Mouse (Mus musculus): ENCODE results near the gene Pm20d2. TPM values are rescaled to one million over a fixed set of nuclear protein-coding genes. Genes with fewer than 3 reads are reported as not detected.

Pm20d2 gene
- polyA plus RNA-seq, 1 experiment = 2.9 TPM

- TF ChIP-seq POLR2A (IDR thresholded peaks at IDR 0.05; ENCODE audit: control insufficient read depth, extremely low read depth, insufficient read depth, low read length, poor library complexity) (no peak), CTCF (IDR thresholded peaks at IDR 0.05; ENCODE audit: borderline replicate concordance, control insufficient read depth, extremely low read depth, insufficient read depth, low read length, poor library complexity) (peak; percentile 40; the same call in 1 of the 2 replicates)
- peak; percentile 57 for DNase-seq
- peaks cover 3% of the 10 kb centered on the region; the same call in 1 of the 2 replicates for H3K4me1 ChIP-seq (replicated peaks; ENCODE audit: control insufficient read depth, insufficient read depth, low read length)
- peak within 1 kb of the TSS; percentile 53 for H3K4me3 ChIP-seq (ENCODE audit: control insufficient read depth, insufficient read depth, low read length)
- WGBS = 5% methylated on average over 57 of the region's 65 CpGs
- H3K36me3 ChIP-seq (ENCODE audit: control insufficient read depth, insufficient read depth, low read length) = no peaks in the 10 kb centered on the region
- H3K27ac ChIP-seq (ENCODE audit: control insufficient read depth, insufficient read depth, low read length) = no peak within 1 kb of the TSS
- H3K27me3 ChIP-seq (ENCODE audit: control insufficient read depth, insufficient read depth, low read length) = no peaks in the 10 kb centered on the region
Measured at GRCm38 (mm10) chr4:33208881-33209841, 19.6 kb upstream of the Pm20d2 start, which contains the start of gene Srsf12. TSS of gene Srsf12 (plus strand) at chr4:33208991.

GRCm38 (mm10) chr4:33207551-33207950 lies 18.0 kb upstream of the Pm20d2 start:
- no peaks in the 10 kb centered on the region for H3K36me3 ChIP-seq (ENCODE audit: control insufficient read depth, insufficient read depth, low read length)
- H3K4me3 ChIP-seq (ENCODE audit: control insufficient read depth, insufficient read depth, low read length) = no peak overlapping the region
- TF ChIP-seq CTCF (IDR thresholded peaks at IDR 0.05; ENCODE audit: borderline replicate concordance, control insufficient read depth, extremely low read depth, insufficient read depth, low read length, poor library complexity) (no peak), POLR2A (IDR thresholded peaks at IDR 0.05; ENCODE audit: control insufficient read depth, extremely low read depth, insufficient read depth, low read length, poor library complexity) (no peak)
- WGBS = 88% methylated on average over 2 of the region's 2 CpGs
- DNase-seq = no peak
- H3K4me1 ChIP-seq (replicated peaks; ENCODE audit: control insufficient read depth, insufficient read depth, low read length) = peaks cover 3% of the 10 kb centered on the region; the same call in 1 of the 2 replicates
- H3K27ac ChIP-seq (ENCODE audit: control insufficient read depth, insufficient read depth, low read length) = no peak overlapping the region
- H3K27me3 ChIP-seq (ENCODE audit: control insufficient read depth, insufficient read depth, low read length) = no peaks in the 10 kb centered on the region

GRCm38 (mm10) chr4:33204682-33205081 lies 15.1 kb upstream of the Pm20d2 start:
- Histone ChIP-seq H3K36me3 (ENCODE audit: control insufficient read depth, insufficient read depth, low read length) (no peaks in the 10 kb centered on the region), H3K4me1 (replicated peaks; ENCODE audit: control insufficient read depth, insufficient read depth, low read length) (peaks cover 3% of the 10 kb centered on the region; the same call in 1 of the 2 replicates), H3K27me3 (ENCODE audit: control insufficient read depth, insufficient read depth, low read length) (no peaks in the 10 kb centered on the region), H3K4me3 (ENCODE audit: control insufficient read depth, insufficient read depth, low read length) (no peak overlapping the region), H3K27ac (ENCODE audit: control insufficient read depth, insufficient read depth, low read length) (no peak overlapping the region)
- WGBS = 24% methylated on average over 4 of the region's 4 CpGs
- TF ChIP-seq POLR2A (IDR thresholded peaks at IDR 0.05; ENCODE audit: control insufficient read depth, extremely low read depth, insufficient read depth, low read length, poor library complexity) = no peak
- TF ChIP-seq CTCF (IDR thresholded peaks at IDR 0.05; ENCODE audit: borderline replicate concordance, control insufficient read depth, extremely low read depth, insufficient read depth, low read length, poor library complexity) = peak; percentile 32; the same call in 1 of the 2 replicates
- peak; percentile 64 for DNase-seq

GRCm38 (mm10) chr4:33198117-33198516 lies 8.6 kb upstream of the Pm20d2 start:
- Histone ChIP-seq H3K27me3 (ENCODE audit: control insufficient read depth, insufficient read depth, low read length) (no peaks in the 10 kb centered on the region), H3K4me1 (replicated peaks; ENCODE audit: control insufficient read depth, insufficient read depth, low read length) (no peaks in the 10 kb centered on the region), H3K36me3 (ENCODE audit: control insufficient read depth, insufficient read depth, low read length) (no peaks in the 10 kb centered on the region), H3K4me3 (ENCODE audit: control insufficient read depth, insufficient read depth, low read length) (no peak overlapping the region), H3K27ac (ENCODE audit: control insufficient read depth, insufficient read depth, low read length) (no peak overlapping the region)
- no peak for DNase-seq
- 56% methylated on average over 2 of the region's 2 CpGs for WGBS
- no peak for TF ChIP-seq CTCF (IDR thresholded peaks at IDR 0.05; ENCODE audit: borderline replicate concordance, control insufficient read depth, extremely low read depth, insufficient read depth, low read length, poor library complexity)
- TF ChIP-seq POLR2A (IDR thresholded peaks at IDR 0.05; ENCODE audit: control insufficient read depth, extremely low read depth, insufficient read depth, low read length, poor library complexity) = no peak

GRCm38 (mm10) chr4:33188781-33189734 lies 479 bp downstream of the Pm20d2 start:
- DNase-seq = peak; percentile 39
- no peak overlapping the region for H3K27ac ChIP-seq (ENCODE audit: control insufficient read depth, insufficient read depth, low read length)
- H3K4me1 ChIP-seq (replicated peaks; ENCODE audit: control insufficient read depth, insufficient read depth, low read length) = peaks cover 10% of the 10 kb centered on the region
- H3K4me3 ChIP-seq (ENCODE audit: control insufficient read depth, insufficient read depth, low read length) = peak overlapping the region; percentile 46
- H3K27me3 ChIP-seq (ENCODE audit: control insufficient read depth, insufficient read depth, low read length) = peaks cover 3% of the 10 kb centered on the region; the same call in 1 of the 2 replicates
- no peaks in the 10 kb centered on the region for H3K36me3 ChIP-seq (ENCODE audit: control insufficient read depth, insufficient read depth, low read length)
- under 1% methylated on average over 123 of the region's 123 CpGs for WGBS
- TF ChIP-seq POLR2A (IDR thresholded peaks at IDR 0.05; ENCODE audit: control insufficient read depth, extremely low read depth, insufficient read depth, low read length, poor library complexity) (no peak), CTCF (IDR thresholded peaks at IDR 0.05; ENCODE audit: borderline replicate concordance, control insufficient read depth, extremely low read depth, insufficient read depth, low read length, poor library complexity) (no peak)

GRCm38 (mm10) chr4:33188164-33188563 lies 1.4 kb downstream of the Pm20d2 start:
- Histone ChIP-seq H3K27ac (ENCODE audit: control insufficient read depth, insufficient read depth, low read length) (no peak overlapping the region), H3K27me3 (ENCODE audit: control insufficient read depth, insufficient read depth, low read length) (peaks cover 3% of the 10 kb centered on the region; the same call in 1 of the 2 replicates), H3K4me3 (ENCODE audit: control insufficient read depth, insufficient read depth, low read length) (no peak overlapping the region), H3K4me1 (replicated peaks; ENCODE audit: control insufficient read depth, insufficient read depth, low read length) (peaks cover 10% of the 10 kb centered on the region), H3K36me3 (ENCODE audit: control insufficient read depth, insufficient read depth, low read length) (no peaks in the 10 kb centered on the region)
- 49% methylated on average over 9 of the region's 9 CpGs for WGBS
- DNase-seq = no peak
- TF ChIP-seq POLR2A (IDR thresholded peaks at IDR 0.05; ENCODE audit: control insufficient read depth, extremely low read depth, insufficient read depth, low read length, poor library complexity) (no peak), CTCF (IDR thresholded peaks at IDR 0.05; ENCODE audit: borderline replicate concordance, control insufficient read depth, extremely low read depth, insufficient read depth, low read length, poor library complexity) (no peak)
